Mouse (Mus musculus) kidney, adult 8-10 months (tissue): Measurements from ENCODE around the gene Barhl1.

Experiments used
- DNase-seq, 2 experiments: peaks; one replicate each; pipeline ENCODE4 v3.0.0; 2022

Gene Barhl1

GRCm38 (mm10) chr2:28860678-28861423, 55.6 kb downstream of the Barhl1 start:
- no peak for DNase-seq

- DNase-seq: no peak
These were observed 57.2 kb downstream of the Barhl1 start for GRCm38 (mm10) chr2:28859303-28859702.
